Mouse (Mus musculus): Measurements from ENCODE around the gene Ugt1a8.
A peak's percentile ranks its signal among the peaks of the same experiment; 100 is the strongest.

Gene Ugt1a8

GRCm38 (mm10) chr1:88186325-88186935 lies 98.8 kb downstream of the Ugt1a8 start:
- no peak for DNase-seq (ENCODE audit: low read depth)

DNA sequence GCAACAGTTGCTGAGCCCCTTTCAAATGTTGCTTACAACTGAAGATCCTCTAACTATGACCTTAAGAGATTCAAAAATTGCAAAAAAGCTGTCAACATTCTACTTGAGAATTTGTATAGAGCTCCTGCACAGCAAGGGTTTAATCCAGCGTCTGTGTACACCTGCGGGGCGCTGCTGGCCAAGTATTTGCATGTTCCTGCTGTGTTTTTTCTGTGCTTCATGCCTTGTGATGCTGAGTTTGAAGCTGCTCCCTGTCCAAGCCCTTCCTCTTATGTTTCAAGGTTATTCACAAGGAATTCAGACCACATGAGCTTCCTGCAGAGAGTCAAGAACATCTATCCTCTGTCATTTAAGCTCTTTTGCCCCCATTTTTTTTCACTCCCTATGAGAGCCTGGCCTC lies 104.5 kb downstream of the Ugt1a8 start:
- no peak for DNase-seq (ENCODE audit: low read depth)

DNA sequence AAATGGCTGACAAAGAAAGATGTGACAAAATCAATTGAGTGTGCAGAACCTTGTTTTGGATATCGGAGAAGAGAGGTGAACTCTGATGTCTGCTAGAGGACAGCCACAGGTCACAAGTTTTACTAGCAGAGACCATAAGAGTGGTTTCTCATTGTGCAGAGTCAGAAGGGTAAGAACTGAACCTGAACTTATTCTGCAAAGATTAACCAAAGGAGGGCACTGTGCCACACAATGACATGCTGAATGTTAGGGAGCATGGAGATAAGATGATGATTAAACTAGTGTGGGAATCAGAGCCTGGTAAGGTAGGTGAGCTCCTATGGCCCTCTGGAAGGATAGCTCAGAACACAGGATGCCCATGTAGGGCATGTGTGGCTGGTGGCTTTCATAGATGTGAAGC lies 108.1 kb downstream of the Ugt1a8 start:
- DNase-seq (ENCODE audit: low read depth), result no peak

DNA sequence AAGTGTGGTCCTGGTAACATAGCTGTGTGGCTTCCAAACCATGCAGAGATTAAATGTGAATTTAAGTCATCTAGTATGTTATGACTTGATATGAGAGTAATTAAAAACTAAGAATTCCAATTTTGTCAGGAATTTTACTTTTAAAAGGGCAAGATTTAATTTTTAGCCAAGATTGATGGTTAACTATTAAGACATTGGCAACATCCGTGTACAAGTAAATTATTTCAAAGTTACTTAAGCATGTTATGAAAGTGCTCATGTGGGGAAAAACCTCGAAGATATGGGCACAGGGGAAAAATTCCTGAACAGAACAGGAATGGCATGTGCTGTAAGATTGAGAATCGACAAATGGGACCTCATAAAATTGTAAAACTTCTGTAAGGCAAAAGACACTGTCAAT lies 109.8 kb downstream of the Ugt1a8 start:
- no peak for DNase-seq (ENCODE audit: low read depth)

- no peak for DNase-seq (ENCODE audit: low read depth)
Measured at GRCm38 (mm10) chr1:88199996-88200395, 112.4 kb downstream of the Ugt1a8 start.

GRCm38 (mm10) chr1:88200456-88200855 lies 112.8 kb downstream of the Ugt1a8 start, which contains the start of gene Ugt1a2:
TSS of gene Ugt1a2 (plus strand) at chr1:88200601.
- DNase-seq (ENCODE audit: low read depth), result no peak

DNA sequence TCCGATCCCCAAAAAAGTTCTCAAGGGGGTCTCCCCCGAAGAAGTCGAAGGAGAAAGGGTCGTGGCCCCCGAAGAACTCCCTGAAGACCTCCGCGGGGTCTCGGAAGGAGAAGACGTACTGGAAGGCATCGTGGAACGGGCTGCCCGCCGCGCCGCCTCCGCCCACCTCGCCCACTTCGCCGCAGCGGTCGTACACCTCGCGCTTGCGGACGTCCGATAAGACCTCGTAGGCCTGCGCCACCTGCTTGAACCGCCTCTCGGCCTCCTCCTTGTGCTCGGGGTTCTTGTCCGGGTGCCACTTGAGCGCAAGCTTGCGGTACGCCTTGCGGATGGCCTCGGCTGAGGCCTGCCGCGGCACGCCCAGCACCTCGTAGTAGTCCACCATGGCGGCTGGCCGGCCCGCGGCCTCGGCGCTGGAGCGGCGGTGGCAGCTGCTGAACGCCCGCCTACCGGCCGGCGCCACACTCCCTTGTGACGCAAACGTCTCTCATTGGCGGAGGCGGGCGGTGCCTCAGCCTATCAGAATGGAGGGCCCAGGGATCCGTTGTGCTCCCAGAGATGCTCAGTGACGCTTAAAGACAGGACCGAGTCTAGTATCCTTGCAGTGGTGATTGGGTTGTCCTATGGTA lies 117.8 kb downstream of the Ugt1a8 start, which contains the start of gene Dnajb3:
TSS of gene Dnajb3 (minus strand) at position 489 of the 629 bp plus-strand sequence.
- peak; percentile 64 for DNase-seq (ENCODE audit: low read depth)

DNA sequence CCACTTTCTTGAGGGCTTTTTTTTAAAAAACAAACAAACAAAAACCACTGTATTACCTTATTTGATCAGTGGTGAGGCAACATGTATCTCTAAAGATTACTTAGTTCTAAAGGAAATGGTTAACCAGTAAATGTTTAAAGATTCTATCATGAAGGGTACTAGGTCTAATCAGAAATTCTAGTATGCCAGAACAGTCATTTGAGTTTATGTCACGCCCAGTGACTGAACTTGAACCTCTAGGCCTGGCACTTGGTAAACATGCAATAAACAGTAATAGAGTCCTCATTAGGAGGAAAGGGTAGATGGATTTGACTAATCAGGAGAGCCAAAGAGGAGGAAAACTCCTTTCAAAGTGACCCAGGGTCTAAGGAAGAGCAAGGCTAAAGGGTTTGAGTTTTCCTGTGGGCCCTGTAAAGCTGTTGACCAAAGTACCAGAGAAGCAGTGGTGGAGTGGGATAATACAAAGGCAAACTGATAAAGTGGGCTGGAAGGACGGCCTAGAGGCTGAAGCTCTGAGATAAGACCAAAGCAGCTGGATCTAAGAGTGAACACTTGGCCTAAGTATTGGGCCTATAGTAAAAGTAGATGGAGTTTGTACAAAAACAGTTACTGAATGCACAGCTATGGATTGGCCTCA lies 119.3 kb downstream of the Ugt1a8 start:
- DNase-seq (ENCODE audit: low read depth), result no peak

GRCm38 (mm10) chr1:88211812-88212211 lies 124.2 kb downstream of the Ugt1a8 start, which contains the start of gene Ugt1a1:
TSS of gene Ugt1a1 (plus strand) at chr1:88211959.
- peak; percentile 8 for DNase-seq (ENCODE audit: low read depth)

DNA sequence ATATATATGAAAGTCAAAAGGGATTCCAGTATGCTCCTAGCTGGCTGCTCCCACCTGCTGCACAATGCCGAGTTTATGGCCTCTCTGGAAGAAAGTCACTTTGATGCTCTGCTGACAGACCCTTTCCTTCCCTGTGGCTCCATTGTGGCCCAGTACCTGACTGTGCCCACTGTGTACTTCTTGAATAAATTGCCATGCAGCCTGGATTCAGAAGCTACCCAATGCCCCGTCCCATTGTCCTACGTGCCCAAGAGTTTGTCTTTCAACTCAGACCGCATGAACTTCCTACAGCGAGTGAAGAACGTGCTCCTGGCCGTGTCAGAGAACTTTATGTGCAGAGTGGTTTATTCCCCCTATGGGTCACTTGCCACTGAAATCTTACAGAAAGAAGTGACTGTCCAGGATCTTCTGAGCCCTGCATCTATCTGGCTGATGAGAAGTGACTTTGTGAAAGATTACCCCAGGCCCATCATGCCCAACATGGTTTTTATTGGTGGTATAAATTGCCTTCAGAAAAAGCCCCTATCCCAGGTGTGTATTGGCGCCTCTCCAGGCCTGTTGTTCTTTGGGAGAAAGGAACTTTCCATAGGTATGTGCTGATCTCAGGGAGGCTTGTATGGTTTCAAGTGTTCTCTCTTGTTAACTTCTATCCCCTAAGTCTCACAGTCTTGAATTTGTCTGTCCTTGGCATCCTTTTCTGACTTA lies 124.9 kb downstream of the Ugt1a8 start:
- peak; percentile 8 for DNase-seq (ENCODE audit: low read depth)

DNA sequence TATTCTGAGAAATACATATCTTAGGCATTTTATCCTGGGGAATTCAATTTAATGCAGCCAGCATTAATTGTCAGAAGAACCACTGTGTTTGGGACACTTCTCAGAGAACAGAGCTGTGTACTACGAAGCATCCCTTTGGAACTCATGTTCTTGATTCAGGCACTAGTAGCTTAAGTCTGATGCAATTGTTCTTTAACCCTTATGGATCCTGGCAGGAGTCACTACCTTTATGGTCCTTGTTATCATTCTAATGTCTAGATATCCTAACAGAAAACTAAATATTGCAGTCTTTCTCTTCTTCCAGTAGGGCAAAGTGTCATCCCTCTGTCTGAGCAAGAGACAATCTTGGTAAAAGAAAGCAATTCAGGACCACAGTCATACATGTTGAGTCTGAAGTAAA lies 125.4 kb downstream of the Ugt1a8 start:
- DNase-seq (ENCODE audit: low read depth), result peak; percentile 8

- peak; percentile 14 for DNase-seq (ENCODE audit: low read depth)
Measured at GRCm38 (mm10) chr1:88213766-88214461, 126.3 kb downstream of the Ugt1a8 start.

GRCm38 (mm10) chr1:88214462-88214952 lies 126.9 kb downstream of the Ugt1a8 start:
- peak; percentile 7 for DNase-seq (ENCODE audit: low read depth)

DNA sequence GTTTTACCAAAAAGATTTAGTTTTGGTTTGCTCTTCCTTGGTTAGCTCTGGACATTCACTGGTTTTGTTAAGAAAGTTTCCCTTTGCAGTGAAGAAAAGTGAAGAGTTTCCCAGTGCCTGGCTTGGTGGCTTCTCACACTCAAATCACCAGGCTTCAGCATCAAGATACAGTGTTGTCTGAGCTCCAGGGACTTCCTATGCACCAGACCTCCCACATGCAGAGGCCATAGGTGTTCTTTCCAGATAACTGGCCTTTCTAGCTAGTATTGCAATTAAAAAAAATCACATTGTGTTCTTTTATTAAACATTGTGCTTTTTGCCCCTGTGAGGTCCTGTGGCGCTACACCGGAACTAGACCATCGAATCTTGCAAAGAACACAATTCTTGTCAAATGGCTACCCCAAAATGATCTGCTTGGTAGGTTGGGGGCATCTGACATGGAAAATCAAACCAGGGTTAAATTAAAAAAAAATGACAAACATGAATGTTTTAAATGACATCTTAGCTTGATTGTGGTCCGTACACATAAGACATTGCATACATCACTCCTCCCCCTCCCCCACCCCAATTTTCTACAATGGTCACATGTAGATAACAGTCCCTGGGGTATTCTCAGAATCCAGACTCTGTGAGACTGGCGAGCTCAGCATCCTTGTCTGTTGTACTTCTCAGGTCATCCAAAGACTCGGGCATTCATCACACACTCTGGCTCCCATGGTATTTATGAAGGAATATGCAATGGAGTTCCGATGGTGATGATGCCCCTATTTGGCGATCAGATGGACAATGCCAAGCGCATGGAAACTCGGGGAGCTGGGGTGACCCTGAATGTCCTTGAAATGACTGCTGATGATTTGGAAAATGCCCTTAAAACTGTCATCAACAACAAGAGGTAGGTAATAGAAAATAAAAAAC lies 128.1 kb downstream of the Ugt1a8 start:
- DNase-seq (ENCODE audit: low read depth), result peak; percentile 10

- DNase-seq (ENCODE audit: low read depth), result peak; percentile 5
Measured at GRCm38 (mm10) chr1:88216551-88216950, 128.9 kb downstream of the Ugt1a8 start.

DNA sequence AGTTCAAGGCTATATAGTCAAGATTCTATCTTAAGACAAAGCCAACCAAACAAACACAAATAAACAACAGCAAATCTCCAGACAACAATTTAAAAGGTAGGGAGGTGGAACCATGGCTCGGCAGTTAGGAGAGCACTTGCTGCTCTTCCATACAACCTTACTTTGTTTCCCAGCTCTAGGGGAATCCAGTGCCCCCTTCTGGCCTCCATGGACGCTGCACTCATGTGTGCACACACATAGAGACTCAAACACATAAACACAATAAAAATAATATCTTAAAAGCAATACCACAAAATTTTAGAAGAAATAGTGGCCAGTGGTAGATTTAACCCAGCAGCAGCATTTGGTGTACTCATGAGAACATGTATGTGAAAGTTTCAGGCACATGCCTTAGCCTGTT lies 129.5 kb downstream of the Ugt1a8 start:
- peak; percentile 23 for DNase-seq (ENCODE audit: low read depth)

- no peak for DNase-seq (ENCODE audit: low read depth)
Measured at GRCm38 (mm10) chr1:88217576-88217975, 130.0 kb downstream of the Ugt1a8 start.

DNA sequence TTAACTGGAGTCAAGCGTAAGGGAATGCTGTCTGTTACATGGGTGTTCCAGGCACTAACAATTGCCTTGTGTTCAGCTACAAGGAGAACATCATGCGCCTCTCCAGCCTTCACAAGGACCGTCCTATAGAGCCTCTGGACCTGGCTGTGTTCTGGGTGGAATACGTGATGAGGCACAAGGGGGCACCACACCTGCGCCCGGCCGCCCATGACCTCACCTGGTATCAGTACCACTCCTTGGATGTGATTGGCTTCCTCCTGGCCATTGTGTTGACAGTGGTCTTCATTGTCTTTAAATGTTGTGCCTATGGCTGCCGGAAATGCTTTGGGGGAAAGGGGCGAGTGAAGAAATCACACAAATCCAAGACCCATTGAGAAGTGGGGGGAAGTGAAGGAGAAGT lies 130.4 kb downstream of the Ugt1a8 start:
- peak; percentile 6 for DNase-seq (ENCODE audit: low read depth)

- DNase-seq (ENCODE audit: low read depth), result no peak
Measured at GRCm38 (mm10) chr1:88218591-88218990, 131.0 kb downstream of the Ugt1a8 start.

DNA sequence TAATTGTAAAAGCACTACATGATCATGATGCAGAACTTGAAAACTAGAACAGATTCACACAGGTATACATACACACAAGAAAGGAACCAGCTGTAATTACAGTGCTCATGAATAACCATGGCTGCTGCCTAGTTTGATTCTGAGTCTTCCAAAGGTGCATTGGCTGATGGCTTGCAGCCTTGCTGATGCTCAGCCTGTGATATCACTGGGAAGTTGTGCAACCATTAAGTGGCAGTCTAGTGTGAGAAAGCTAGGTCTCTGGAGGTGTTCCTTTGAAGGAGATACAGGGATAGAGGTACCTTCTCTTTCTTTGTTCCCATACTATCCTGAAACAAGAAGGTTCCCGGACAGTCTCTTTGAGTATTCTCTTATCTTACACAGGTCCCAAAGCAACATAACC lies 131.4 kb downstream of the Ugt1a8 start:
- DNase-seq (ENCODE audit: low read depth), result no peak

GRCm38 (mm10) chr1:88220336-88220735 lies 132.7 kb downstream of the Ugt1a8 start:
- DNase-seq (ENCODE audit: low read depth), result no peak

Data from induced T-regulatory cell, adult 2 months (primary cell).